Mouse (Mus musculus): Measurements from ENCODE around the gene Zfp300. TPM values are rescaled to one million over a fixed set of nuclear protein-coding genes. Genes with fewer than 3 reads are reported as not detected.

Zfp300 gene
- polyA plus RNA-seq (2015; fragmentation: Nextera tagmentation; extraction: Ambion mirVana) = 2.3 and 3.5 TPM in 2 replicates

DNA sequence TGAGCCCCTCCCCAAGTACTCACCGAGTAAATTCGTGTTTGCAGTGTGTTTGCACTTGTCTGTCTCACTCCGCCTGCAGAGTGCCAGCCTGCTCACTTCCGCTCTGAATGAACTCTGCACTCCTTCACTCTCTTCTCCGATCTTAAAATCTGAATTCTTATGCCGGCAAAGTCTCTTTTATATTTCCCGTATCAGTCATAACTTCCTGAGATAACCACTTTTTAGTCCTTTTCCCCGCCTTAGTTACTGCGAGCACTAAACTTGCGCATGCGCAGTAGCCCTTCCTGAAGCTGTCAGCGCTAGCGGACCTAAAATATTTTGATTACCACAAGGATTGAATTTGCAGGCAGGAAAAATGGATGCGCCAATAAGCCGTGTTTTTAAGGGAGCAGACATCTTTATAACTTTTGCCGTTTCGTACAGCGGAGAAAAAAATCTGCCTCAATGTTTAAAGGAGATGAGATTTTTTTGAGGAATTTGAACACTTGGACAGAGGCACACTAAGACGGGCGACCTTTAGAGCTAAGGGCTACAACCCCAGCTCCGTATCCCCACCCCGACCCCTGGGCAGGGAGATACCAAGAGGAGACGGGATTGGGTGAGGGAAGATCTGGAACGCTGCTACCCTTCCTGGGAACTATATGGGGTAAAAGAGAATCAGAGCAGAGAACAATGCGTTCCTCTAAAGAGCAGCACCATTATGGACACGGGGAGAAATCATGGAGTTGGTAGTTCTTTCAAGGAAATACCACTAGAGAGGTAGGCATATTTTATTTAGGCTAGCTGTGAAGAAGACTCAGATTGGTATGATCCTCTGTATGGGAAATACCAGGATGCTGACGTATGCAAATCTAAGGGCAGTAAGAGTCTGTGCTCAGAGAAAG is at the start of gene Zfp300:
Zfp300 (minus strand) TSS at position 545 of the 884 bp plus-strand sequence.
- Histone ChIP-seq H3K9ac (replicated peaks) (peak within 1 kb of the TSS; percentile 57), H3K9me3 (no peaks in the 10 kb centered on the region), H3K27me3 (no peaks in the 10 kb centered on the region), H3K27ac (replicated peaks) (peak within 1 kb of the TSS; percentile 92), H3K4me2 (replicated peaks) (peak within 1 kb of the TSS; percentile 45), H3K4me3 (peak within 1 kb of the TSS; percentile 46), H3K4me1 (0 out of 2 replicates have a peak, but pooled peaks cover 4% of the 10 kb centered on the region), H3K36me3 (no peaks in the 10 kb centered on the region)
- peak; percentile 94 for ATAC-seq (replicated peaks)
- WGBS = 23% methylated on average over 27 of the region's 27 CpGs

DNA sequence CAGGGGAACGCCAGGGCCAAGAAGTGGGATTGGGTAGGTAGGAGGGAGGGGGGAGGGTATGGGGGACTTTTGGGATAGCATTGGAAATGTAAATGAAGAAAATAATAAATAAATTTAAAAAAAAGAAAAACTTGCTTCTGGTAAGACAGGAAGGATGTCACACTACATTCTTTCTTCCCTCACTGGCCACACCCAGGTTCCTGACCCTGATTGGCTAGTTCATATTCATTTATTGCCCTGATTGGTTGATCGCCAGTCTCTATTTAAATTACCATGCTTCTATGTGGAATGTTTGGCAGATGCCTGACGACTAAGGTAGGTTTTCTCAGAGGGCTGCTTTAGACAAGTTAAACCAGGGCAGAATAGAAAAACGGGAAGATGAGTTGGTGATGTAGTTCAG is 26.2 kb upstream of the Zfp300 start, which contains the start of gene Ssxa1:
Ssxa1 (plus strand) TSS at position 301 of the 400 bp plus-strand sequence.
- WGBS = 77% methylated on average over 4 of the region's 4 CpGs
- H3K9me3 ChIP-seq = no peaks in the 10 kb centered on the region
- no peak for ATAC-seq (replicated peaks)

DNA sequence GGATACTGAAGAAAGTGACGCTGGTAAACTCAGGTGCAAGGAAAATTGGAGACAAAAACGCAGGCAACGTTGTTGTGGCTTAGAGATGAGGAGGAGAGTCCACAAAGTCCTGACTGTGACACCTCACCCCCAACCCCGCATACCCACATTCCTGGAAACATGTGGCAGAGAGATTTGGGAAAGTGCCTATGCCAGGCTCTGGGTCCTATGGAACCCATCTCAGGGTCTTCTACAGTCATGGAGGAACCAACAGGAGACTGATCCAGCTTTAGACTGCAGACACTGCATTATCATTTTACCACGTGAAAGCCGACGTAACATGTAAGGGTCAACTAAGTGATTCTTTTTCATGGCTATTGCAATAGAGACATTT is 526 bp upstream of the Zfp300 start:
- peak overlapping the region; percentile 46 for H3K4me3 ChIP-seq
- no peaks in the 10 kb centered on the region for H3K27me3 ChIP-seq
- H3K4me1 ChIP-seq = 0 out of 2 replicates have a peak, but pooled peaks cover 4% of the 10 kb centered on the region
- peak; percentile 65; the same call in 1 of the 2 replicates for ATAC-seq (replicated peaks)
- H3K4me2 ChIP-seq (replicated peaks) = peak overlapping the region; percentile 45
- H3K9ac ChIP-seq (replicated peaks) = peak overlapping the region; percentile 57
- WGBS = 54% methylated on average over 7 of the region's 7 CpGs
- H3K36me3 ChIP-seq = no peaks in the 10 kb centered on the region
- no peaks in the 10 kb centered on the region for H3K9me3 ChIP-seq
- H3K27ac ChIP-seq (replicated peaks) = peak overlapping the region; percentile 92

More for the DNA sequence above, 26.2 kb upstream of the Zfp300 start, which contains the start of gene Ssxa1:
- Histone ChIP-seq H3K4me3 (no peak within 1 kb of the TSS), H3K36me3 (no peaks in the 10 kb centered on the region), H3K4me1 (no peaks in the 10 kb centered on the region), H3K27ac (replicated peaks) (no peak within 1 kb of the TSS), H3K27me3 (no peaks in the 10 kb centered on the region), H3K9ac (replicated peaks) (no peak within 1 kb of the TSS), H3K4me2 (replicated peaks) (no peak within 1 kb of the TSS)

DNA sequence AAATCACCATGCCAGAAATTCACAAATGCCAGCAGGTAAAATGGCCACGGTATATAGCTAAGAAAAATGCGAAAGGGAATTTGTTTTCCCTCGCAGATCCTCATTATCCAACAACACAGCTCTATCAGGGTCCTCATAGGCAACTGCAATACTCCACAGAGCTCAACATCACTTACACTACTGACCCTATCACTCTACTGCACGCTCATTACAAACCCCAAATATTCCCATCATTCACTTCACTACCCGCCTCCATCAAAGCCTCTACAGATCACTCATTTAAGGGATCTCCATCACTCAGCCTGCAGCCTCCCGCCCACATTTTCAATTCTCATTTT is 713 bp downstream of the Zfp300 start:
- Histone ChIP-seq H3K4me3 (peak overlapping the region; percentile 46), H3K4me1 (0 out of 2 replicates have a peak, but pooled peaks cover 4% of the 10 kb centered on the region), H3K36me3 (no peaks in the 10 kb centered on the region; the same call in 1 of the 2 replicates), H3K27ac (replicated peaks) (peak overlapping the region; percentile 92), H3K9me3 (no peaks in the 10 kb centered on the region), H3K27me3 (no peaks in the 10 kb centered on the region), H3K9ac (replicated peaks) (peak overlapping the region; percentile 57), H3K4me2 (replicated peaks) (peak overlapping the region; percentile 45)
- WGBS = 43% methylated on average over 6 of the region's 6 CpGs
- peak; percentile 73 for ATAC-seq (replicated peaks)

DNA sequence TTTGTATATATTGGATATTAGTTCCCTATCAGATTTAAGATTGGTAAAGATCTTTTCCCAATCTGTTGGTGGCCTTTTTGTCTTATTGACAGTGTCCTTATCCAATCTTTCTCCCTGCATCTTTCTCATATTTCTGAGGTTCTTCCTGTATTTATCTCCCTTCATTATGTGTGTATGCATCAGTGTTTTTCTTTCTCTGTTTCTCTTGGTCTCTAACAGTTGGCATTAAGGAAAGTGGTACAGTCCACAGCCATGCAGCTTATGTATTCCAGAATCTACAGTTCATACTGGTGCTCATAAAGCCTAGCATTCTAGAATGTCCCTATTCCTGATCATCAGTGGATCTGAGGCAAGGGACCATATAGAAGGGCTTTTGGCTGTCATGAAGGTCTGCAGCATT is 21.2 kb downstream of the Zfp300 start, which contains the start of gene Spaca5:
Spaca5 (plus strand) TSS at position 301 of the 400 bp plus-strand sequence.
- no peak for ATAC-seq (replicated peaks)
- Histone ChIP-seq H3K4me1 (no peaks in the 10 kb centered on the region), H3K9ac (replicated peaks) (no peak within 1 kb of the TSS), H3K27ac (replicated peaks) (no peak within 1 kb of the TSS), H3K4me2 (replicated peaks) (no peak within 1 kb of the TSS), H3K4me3 (no peak within 1 kb of the TSS), H3K36me3 (no peaks in the 10 kb centered on the region), H3K9me3 (no peaks in the 10 kb centered on the region), H3K27me3 (no peaks in the 10 kb centered on the region)

DNA sequence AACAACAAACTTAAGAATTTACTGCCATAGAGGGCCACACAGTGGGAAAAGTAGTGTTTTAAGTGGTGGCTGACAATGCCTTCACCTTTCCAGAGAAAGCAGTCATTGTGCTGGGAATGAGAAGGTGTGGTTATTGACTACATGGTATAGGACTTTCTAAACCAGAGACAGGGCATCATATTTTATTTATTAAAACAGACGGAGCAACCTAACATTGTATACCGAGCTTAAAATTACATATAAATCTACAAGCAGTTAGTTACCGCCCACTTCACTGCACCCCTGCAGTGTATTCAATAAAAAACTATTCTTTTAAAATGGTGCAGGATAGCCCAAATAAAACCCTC is 26.8 kb downstream of the Zfp300 start:
- 75% methylated on average over 3 of the region's 3 CpGs for whole genome bisulfite sequencing
- H3K4me1 ChIP-seq = no peaks in the 10 kb centered on the region
- H3K9ac ChIP-seq (replicated peaks) = peak overlapping the region; percentile 24; the same call in 1 of the 2 replicates
- H3K9me3 ChIP-seq = no peaks in the 10 kb centered on the region
- H3K36me3 ChIP-seq = no peaks in the 10 kb centered on the region
- ATAC-seq (replicated peaks) = peak; percentile 44
- H3K4me2 ChIP-seq (replicated peaks) = peak overlapping the region; percentile 49
- peak overlapping the region; percentile 57 for H3K4me3 ChIP-seq
- peak overlapping the region; percentile 72 for H3K27ac ChIP-seq (replicated peaks)
- H3K27me3 ChIP-seq = no peaks in the 10 kb centered on the region

DNA sequence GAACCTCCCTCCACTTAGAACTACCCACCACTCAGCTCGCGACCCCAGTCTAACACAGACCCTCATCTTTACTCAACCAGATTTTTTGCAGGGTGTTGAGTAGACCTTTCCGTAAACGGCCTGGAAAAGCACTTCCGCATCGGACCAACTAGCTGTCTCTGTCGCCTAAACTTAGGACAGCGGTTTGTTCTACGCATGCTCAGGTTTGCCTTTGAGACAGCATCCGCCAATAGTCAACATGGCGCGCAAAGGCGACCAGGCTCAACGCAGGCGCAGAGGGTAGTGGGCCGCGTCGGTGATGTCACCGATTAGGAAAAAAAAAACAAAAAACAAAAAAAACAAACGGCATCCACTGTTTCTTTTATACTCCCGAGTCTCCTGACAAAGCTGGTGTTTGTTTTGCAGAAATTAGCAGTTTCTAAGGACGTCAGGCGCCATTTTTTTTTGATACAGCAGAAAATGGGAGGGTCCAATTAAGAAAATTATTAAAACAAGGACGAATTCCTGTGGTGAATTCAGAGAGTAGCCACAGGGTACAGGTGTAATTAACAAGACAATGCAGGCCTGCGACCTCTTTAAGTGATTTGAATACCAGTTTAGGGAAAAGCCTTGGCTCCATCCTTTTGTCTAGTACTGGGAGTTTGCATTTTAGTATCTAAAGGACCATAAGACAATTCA is 27.3 kb downstream of the Zfp300 start, which contains the start of gene Zfp182:
Zfp182 (minus strand) TSS at position 451 of the 678 bp plus-strand sequence.
- peak within 1 kb of the TSS; percentile 49 for H3K4me2 ChIP-seq (replicated peaks)
- no peaks in the 10 kb centered on the region for H3K36me3 ChIP-seq
- H3K9me3 ChIP-seq = no peaks in the 10 kb centered on the region
- no peaks in the 10 kb centered on the region for H3K27me3 ChIP-seq
- H3K9ac ChIP-seq (replicated peaks) = peak within 1 kb of the TSS; percentile 51
- no peaks in the 10 kb centered on the region for H3K4me1 ChIP-seq
- ATAC-seq (replicated peaks) = peak; percentile 97
- peak within 1 kb of the TSS; percentile 72 for H3K27ac ChIP-seq (replicated peaks)
- peak within 1 kb of the TSS; percentile 57 for H3K4me3 ChIP-seq
- WGBS = 22% methylated on average over 25 of the region's 25 CpGs

DNA sequence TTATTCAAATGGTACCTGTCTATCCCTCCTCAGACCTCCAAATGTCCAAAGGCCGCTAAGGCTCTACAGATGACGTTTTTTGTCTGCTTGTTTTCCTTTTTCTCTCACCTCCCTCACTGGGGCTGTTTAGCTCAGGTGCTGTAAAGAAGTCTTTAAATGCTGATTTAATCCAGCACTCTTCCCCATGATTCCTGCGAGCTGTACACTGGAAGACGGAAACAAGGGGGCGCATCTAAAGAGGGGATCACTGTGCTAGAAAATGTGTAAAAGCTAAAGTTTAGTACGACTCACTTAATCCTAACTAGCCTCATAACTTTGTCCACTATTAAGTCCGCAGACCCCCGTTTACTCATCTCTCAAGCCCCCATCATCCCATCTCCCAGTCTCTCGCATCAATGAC is 27.9 kb downstream of the Zfp300 start:
- H3K4me3 ChIP-seq = peak overlapping the region; percentile 57
- H3K27ac ChIP-seq (replicated peaks) = peak overlapping the region; percentile 72
- H3K4me1 ChIP-seq = no peaks in the 10 kb centered on the region
- H3K4me2 ChIP-seq (replicated peaks) = peak overlapping the region; percentile 49
- peak overlapping the region; percentile 51 for H3K9ac ChIP-seq (replicated peaks)
- no peaks in the 10 kb centered on the region for H3K27me3 ChIP-seq
- WGBS = 29% methylated on average over 9 of the region's 9 CpGs
- ATAC-seq (replicated peaks) = peak; percentile 74
- no peaks in the 10 kb centered on the region for H3K36me3 ChIP-seq
- H3K9me3 ChIP-seq = no peaks in the 10 kb centered on the region

Other genes starting within 250 kb of the Zfp300 start
- gene Timp1, start 219.4 kb downstream of the Zfp300 start, polyA plus RNA-seq (2015; fragmentation: Nextera tagmentation; extraction: Ambion mirVana) = 2.4 and 2.9 TPM in 2 replicates
- gene Syn1, start 168.5 kb downstream of the Zfp300 start, polyA plus RNA-seq (2015; fragmentation: Nextera tagmentation; extraction: Ambion mirVana) = 31.9 and 35.8 TPM in 2 replicates
- 5.9 and 6.3 TPM in 2 replicates for gene Cfp, start 158.0 kb downstream of the Zfp300 start, polyA plus RNA-seq (2015; fragmentation: Nextera tagmentation; extraction: Ambion mirVana)
- gene Elk1, start 138.9 kb downstream of the Zfp300 start, polyA plus RNA-seq (2015; fragmentation: Nextera tagmentation; extraction: Ambion mirVana) = 23.4 and 26.5 TPM in 2 replicates
- gene Uxt, start 127.5 kb downstream of the Zfp300 start, polyA plus RNA-seq (2015; fragmentation: Nextera tagmentation; extraction: Ambion mirVana) = 43.3 and 44.8 TPM in 2 replicates
- 9.1 and 9.7 TPM in 2 replicates for gene Zfp182, start 27.2 kb downstream of the Zfp300 start, polyA plus RNA-seq (2015; fragmentation: Nextera tagmentation; extraction: Ambion mirVana)
- not detected in 2 replicates for gene Spaca5, start 21.1 kb downstream of the Zfp300 start, polyA plus RNA-seq (2015; fragmentation: Nextera tagmentation; extraction: Ambion mirVana)
- gene Ssxa1, start 26.3 kb upstream of the Zfp300 start, polyA plus RNA-seq (2015; fragmentation: Nextera tagmentation; extraction: Ambion mirVana) = not detected in 2 replicates
- gene Gm21876, start 86.1 kb upstream of the Zfp300 start, polyA plus RNA-seq (2015; fragmentation: Nextera tagmentation; extraction: Ambion mirVana) = not detected in 2 replicates

All from forebrain, embryonic 15.5 days (tissue).